Mouse (Mus musculus) kidney, adult 11 months (tissue): Measurements from ENCODE around the gene Cpn2.

Experiments used
- DNase-seq: peaks from one replicate; pipeline ENCODE4 v3.0.0; 2022

Cpn2 gene

GRCm38 (mm10) chr16:30267359-30267758, at the start of gene Cpn2:
TSS of gene Cpn2 (minus strand) at chr16:30267499.
- no peak for DNase-seq

- no peak for DNase-seq
These were observed 46.9 kb upstream of the Cpn2 start for GRCm38 (mm10) chr16:30314236-30314635.

DNA sequence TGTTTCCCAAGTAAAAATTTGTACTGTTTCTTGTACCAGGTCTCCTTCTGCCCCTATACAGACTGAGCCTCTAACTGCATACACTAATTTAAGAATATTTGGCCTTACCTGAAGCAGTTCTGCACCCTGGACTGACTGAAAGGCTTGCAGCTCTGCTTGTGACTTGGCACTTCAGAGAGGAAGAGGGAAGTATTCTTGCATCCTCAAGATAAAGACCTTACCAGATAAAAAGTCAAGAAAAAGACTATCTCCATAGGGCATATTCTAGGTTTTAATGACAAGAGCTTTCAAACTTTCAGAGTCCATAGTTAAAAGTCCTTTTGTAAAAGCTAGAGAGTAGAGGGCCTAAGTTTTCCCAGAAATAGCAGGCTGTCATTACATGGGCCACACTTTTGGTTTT, 43.3 kb upstream of the Cpn2 start, which contains the start of gene Gp5:
Gp5 (minus strand) TSS at position 133 of the 400 bp plus-strand sequence.
- no peak for DNase-seq

- DNase-seq = no peak
These were observed 42.8 kb upstream of the Cpn2 start for GRCm38 (mm10) chr16:30310171-30310515.

DNA sequence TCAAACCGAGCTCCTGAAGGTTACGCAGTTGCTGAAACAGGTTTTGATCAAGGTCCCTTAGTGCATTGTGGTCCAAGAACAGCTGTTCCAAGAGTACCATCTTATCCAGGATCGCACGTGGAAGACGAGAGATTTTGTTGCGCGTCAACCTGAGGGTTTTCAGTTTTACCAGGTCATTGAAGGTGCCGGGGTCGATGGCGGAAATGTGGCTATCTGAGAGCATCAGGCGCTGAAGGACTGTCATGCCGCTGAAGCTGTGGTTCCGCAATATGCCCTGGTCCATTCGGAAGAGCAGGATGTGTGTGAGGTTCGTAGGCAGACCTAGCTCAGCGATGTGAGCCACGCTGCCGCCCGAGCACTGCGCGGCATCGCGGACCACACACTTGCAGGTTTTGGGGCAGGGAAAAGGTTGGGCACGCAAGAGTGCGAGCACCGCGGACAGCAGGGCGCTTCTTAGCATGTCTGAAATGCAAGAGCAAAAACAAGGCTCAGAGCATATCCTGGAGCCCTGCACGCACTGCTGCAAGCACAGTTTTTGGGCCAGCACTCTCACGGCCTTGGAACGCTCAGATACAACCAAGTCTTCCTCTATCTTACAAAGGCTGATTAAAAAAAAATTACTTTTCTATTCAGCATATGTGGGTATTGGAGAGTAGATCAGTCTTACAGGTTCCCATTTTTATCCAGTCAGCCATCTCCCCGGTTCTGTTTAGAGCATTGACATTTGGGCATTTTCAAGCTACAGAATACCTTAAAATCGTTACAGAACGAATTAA, 42.3 kb upstream of the Cpn2 start:
- peak; percentile 4 for DNase-seq

DNA sequence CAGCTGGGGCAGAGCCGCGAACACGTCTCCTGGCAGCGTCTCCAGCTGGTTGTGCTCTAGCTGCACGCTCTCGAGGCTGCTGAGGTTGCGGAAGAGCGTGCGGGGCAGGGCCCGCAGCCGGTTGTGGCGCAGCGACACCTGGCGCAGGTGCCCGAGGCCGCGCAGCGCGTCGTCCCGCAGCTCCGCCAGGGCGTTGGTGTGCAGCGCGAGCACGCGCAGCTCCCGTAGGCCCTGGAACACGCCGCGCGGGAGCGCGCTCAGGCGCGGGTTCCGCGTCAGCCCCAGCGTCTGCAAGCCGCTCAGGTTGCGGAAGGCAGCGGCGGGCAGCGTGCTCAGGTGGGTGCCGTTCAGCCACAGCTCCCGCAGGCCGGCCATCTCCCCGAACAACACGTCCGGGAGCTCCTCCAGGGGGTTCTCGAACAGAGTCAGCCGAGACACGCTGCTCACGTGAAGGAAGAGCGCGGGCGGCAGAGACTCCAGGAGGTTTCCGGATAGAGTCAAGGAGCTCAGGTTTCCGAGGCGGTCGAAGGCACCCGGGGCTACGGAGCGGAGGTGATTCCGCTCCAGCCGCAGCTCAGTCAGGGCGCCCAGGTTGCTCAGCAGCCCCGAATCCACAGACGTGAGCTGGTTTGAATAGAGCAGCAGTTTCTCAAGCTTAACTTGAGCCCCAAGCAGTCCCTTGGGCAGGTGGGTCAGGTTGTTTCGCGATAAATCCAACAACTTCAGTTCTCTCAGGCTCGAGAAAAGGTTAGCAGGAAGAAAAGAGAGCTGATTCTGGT, 41.5 kb upstream of the Cpn2 start:
- peak; percentile 9 for DNase-seq

GRCm38 (mm10) chr16:30307961-30308615, 40.8 kb upstream of the Cpn2 start:
- DNase-seq = no peak

- DNase-seq = no peak
These were observed 40.0 kb upstream of the Cpn2 start for GRCm38 (mm10) chr16:30307306-30307705.

DNA sequence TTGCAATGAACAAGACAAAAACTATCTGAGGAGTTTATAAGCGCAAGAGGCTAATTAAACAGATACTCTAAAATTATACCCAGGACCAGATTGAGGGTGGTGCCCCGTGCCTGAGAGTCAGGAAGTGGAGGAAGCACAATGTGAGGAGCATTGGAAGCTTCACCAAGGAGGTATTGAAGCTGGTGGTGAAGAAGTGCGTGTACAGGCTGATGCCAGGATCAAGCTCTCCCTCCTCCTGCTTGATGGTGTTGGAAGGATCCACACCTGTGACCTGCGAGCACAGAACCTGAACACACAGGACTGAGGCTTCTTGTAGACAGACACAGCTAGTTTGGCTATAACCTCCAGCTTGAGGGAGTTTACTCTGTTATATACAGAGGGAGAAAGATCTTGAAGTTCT, 38.8 kb upstream of the Cpn2 start:
- no peak for DNase-seq

GRCm38 (mm10) chr16:30304236-30304635, 36.9 kb upstream of the Cpn2 start:
- no peak for DNase-seq

- no peak for DNase-seq
These were observed 36.1 kb upstream of the Cpn2 start for GRCm38 (mm10) chr16:30303411-30303810.

GRCm38 (mm10) chr16:30302686-30303085, 35.4 kb upstream of the Cpn2 start:
- no peak for DNase-seq

GRCm38 (mm10) chr16:30299711-30300277, 32.5 kb upstream of the Cpn2 start:
- no peak for DNase-seq

GRCm38 (mm10) chr16:30297450-30297849, 30.2 kb upstream of the Cpn2 start:
- DNase-seq = no peak

DNA sequence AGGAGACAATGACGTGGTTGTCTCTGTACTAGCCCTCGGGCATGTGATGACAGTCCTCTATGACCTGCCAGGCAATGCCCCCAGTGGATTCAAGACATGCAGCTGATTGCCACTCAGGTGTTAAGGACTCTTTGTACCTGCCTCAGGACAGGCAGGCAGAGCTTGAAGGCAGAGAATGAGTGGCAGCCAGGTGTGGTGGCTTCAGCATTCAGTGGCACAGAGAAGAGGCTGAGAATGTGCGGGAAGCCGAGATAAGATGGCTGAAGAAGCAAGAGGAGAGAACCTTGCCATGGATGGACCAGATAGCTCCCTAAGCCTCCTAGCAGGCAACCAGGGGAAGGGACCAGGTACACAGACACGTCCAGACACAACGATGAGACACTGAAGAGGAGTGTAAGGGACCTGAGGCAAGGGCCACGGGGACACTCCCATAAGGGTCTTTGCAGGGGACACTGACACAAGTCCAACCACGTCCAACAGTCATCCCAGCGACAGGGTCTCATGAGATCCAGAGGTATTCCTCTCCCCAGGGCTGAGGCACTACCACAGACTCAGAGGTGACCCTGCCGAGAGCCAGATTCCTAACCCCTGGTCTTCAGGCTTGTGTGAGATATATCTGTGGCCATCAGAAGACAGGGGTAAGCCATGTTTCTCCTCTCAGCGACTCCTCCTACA, 29.4 kb upstream of the Cpn2 start:
- DNase-seq = no peak

- no peak for DNase-seq
These were observed 27.8 kb upstream of the Cpn2 start for GRCm38 (mm10) chr16:30295106-30295505.

DNA sequence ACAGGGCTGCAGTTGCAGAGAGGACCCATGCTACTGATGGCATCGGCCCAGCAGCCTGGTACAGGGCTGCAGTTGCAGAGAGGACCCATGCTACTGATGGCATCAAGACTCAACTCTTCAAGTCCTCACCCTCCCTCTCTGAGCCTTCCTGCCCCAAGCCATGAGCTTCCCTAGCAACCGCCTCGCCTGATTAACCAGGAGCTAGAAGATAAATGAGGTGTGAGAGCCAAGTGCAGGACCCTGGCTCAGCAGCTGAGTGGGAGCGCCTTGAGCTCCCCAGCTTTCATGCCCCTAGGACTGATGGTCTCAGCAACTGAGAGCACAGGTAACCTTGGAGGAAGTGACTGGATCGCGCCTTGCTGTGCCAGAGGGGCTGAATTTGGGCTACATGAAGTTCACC, 23.1 kb upstream of the Cpn2 start:
- DNase-seq = no peak

- DNase-seq = no peak
These were observed 18.4 kb upstream of the Cpn2 start for GRCm38 (mm10) chr16:30285701-30286100.

GRCm38 (mm10) chr16:30283743-30284337, 16.5 kb upstream of the Cpn2 start:
- DNase-seq = no peak

DNA sequence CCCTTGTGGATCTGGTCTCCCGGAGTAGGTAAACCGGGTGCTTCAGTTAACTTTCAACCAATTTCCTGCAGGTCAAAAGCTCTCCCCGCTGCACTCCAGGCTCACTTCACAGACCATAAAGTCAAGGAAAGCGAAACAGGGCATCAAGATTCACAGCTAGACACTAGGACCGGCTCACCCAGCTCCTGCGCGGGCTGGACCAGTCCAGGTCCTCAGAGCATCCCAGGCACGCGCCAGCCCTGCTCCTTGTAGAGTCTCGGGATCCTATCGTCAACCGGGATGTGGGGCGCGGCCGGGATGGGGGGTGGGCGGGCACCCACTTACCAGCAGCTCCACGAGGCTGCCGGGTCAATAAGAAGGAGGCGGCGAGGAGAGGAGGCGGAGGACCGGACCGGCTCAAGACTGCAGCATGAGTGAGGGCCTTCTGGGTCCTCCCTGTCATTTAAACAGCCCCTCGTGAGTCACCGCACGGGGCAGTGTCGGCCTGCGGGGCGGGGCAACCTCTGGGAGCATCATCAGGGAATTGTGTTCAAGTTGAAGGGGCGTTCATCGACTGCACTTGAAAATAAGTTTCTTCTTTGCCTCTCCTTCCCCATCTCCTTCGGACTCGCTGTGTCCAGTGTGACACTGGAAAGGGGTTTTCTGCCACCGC, 15.7 kb upstream of the Cpn2 start, which contains the start of gene Lrrc15:
Lrrc15 (minus strand) TSS at position 413 of the 652 bp plus-strand sequence.
- DNase-seq = no peak

DNA sequence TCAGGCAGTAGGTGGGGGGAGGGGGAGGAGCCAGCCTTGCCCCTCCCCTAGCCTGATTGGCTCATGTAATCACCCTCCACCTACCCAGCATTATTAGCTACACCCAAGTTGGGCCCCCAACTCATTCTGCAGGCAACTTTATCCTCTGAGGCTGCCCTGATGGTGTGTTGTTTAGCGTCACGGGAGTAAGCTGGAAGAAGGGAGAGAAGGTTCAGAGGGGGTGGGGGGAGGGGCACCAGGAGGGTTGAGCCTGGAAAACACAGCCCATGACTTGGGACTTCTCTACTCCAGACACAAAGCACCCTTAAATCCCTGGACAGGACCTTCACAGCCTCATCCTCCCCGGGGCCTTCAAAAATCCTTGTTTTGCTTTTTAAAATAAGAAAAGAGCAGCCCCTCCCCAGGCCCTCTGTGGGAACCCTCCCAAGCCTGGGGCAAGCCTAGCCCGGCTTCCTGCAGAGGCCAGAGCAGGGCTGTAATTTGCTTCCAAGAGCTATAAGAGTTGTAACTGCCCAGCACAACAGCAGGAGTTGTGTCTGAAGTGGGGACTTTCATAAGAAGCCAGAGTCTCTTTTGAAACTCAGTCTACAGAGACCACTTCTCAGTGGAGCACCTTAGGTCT, 13.5 kb upstream of the Cpn2 start:
- no peak for DNase-seq
